Mouse (Mus musculus) small intestine, adult 2 months (tissue): ENCODE data around the gene Gm17482. TPM values are rescaled to one million over a fixed set of nuclear protein-coding genes. Genes with fewer than 3 reads are reported as not detected.

Experiments used
- H3K27ac ChIP-seq: fragments of 200-500 bp; 2 replicates; pipeline ENCODE4 v1.5.1; 2012; ENCODE audit warnings: low read depth, low read length, control low read depth, inconsistent platforms; ENCODE audit not compliant: insufficient read depth
- H3K27me3 ChIP-seq: fragments of 200-500 bp; 2 replicates; pipeline ENCODE4 v1.6.1; 2012; ENCODE audit warnings: mild to moderate bottlenecking, moderate library complexity, low read length, inconsistent platforms; ENCODE audit not compliant: control insufficient read depth, insufficient read depth
- H3K36me3 ChIP-seq: fragments of 200-500 bp; 2 replicates; pipeline ENCODE4 v1.6.1; 2012; ENCODE audit warnings: mild to moderate bottlenecking, low read length, control low read depth, inconsistent platforms; ENCODE audit not compliant: control insufficient read depth, insufficient read depth
- H3K4me1 ChIP-seq: fragments of 200-500 bp; 2 replicates; pipeline ENCODE4 v1.6.1; 2012; ENCODE audit warnings: low read length, inconsistent platforms, mixed read lengths; ENCODE audit not compliant: control insufficient read depth, insufficient read depth, insufficient read length
- H3K4me3 ChIP-seq: fragments of 200-500 bp; 2 replicates; pipeline ENCODE4 v1.5.1; 2012; ENCODE audit warnings: low read depth, mild to moderate bottlenecking, control low read depth, inconsistent platforms, low read length, moderate library complexity
- CTCF ChIP-seq: fragments of 200-500 bp; IDR thresholded peaks from 2 replicates; pipeline ENCODE4 v1.5.1; 2012; ENCODE audit warnings: low read depth, mild to moderate bottlenecking, control low read depth, inconsistent platforms, low read length, moderate library complexity, mixed read lengths; ENCODE audit not compliant: insufficient replicate concordance, insufficient read length; ENCODE audit errors: extremely low read depth
- POLR2A ChIP-seq: fragments of 200-500 bp; IDR thresholded peaks from 2 replicates; pipeline ENCODE4 v1.6.1; 2012; ENCODE audit warnings: low read depth, mild to moderate bottlenecking, control low read depth, inconsistent platforms, low read length, moderate library complexity
- WGBS: fragments of 180-500 bp; shearing (Covaris S2); methylation state at CpG from one replicate; pipeline ENCODE4 v1.1.7; 2018; 5-methylcytosine and 5-hydroxymethylcytosine counted together
- polyA plus RNA-seq: library from polyadenylated mRNA; depleted of rRNA; stranded (reverse); fragments of >200 nt; gene quantifications from 2 replicates; pipeline ENCODE4 v1.2.3, GENCODE M21; 2012; rRNA removed

Gene Gm17482
- not detected in 2 replicates for polyA plus RNA-seq

DNA sequence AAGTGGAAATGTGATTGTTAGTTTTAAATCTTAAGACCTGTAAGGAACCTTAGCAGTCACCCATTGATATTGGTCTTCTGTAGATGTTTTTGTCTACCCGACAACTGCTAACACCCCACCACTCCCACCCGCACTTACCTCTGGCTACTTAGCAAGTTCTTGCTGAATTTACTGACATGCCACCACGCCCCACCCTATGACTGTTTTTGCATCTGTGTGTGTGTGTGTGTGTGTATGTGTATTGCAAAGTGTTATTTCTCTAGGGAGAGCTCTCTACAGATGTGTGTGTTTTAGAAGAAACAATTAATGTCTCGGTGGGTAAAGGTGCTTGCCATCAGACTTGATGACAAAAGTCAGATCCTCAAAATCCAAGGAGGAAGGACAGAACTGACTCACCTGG, at the start of gene Gm17482:
TSS of gene Gm17482 (plus strand) at position 301 of the 400 bp plus-strand sequence.
- Histone ChIP-seq H3K27me3 (no peaks in the 10 kb centered on the region; the same call in 1 of the 2 replicates), H3K4me1 (no peaks in the 10 kb centered on the region), H3K27ac (no peak within 1 kb of the TSS), H3K4me3 (no peak within 1 kb of the TSS), H3K36me3 (no peaks in the 10 kb centered on the region)
- WGBS: 81% methylated on average over 4 of the region's 4 CpGs
- no peak for TF ChIP-seq POLR2A
- TF ChIP-seq CTCF: no peak

DNA sequence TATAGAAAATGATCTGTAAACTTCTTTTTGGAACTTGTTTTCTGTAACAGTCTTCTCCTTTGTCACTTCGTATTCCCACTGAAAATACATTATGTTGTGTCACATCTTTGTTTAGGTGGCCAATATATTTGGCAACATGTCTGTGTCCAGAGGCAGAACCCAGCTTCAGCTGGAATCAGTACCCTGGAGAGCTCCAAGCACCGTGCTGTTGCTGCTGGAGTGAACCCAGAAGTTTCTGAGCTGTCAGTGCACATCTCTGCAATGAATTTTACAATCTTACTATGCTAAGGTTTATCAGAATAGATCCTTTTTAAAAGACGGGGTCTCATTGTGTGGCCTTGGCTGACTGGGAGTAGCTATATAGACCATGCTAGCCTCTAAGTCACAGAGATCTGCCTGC, 48.3 kb upstream of the Gm17482 start:
- WGBS: 17% methylated on average over 3 of the region's 3 CpGs
- Histone ChIP-seq H3K4me3 (no peak overlapping the region), H3K4me1 (no peaks in the 10 kb centered on the region), H3K27ac (no peak overlapping the region), H3K27me3 (no peaks in the 10 kb centered on the region), H3K36me3 (no peaks in the 10 kb centered on the region)
- no peak for TF ChIP-seq CTCF
- TF ChIP-seq POLR2A: no peak

DNA sequence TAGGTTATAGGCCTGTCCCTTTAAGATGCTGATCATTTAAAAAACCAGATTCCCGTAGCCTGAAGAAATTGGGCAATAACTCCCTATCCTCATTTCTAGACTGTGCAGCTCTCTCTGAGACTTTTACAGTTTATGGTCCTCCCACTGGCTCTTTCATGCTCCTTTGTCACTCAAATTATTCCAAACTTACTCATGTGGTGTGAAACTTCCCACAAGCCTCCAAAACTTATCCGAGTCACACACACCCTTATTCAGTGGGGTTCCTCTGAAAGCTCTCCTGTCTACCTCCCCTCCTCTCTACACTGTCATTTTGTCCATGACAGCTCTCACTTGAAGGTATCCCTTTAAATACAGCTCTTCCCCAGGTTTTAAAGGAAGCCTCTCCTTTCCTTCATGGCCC, 46.0 kb upstream of the Gm17482 start:
- Histone ChIP-seq H3K36me3 (no peaks in the 10 kb centered on the region), H3K27ac (no peak overlapping the region), H3K4me1 (no peaks in the 10 kb centered on the region), H3K27me3 (no peaks in the 10 kb centered on the region), H3K4me3 (no peak overlapping the region)
- 68% methylated on average over 2 of the region's 2 CpGs for WGBS
- TF ChIP-seq POLR2A: no peak
- TF ChIP-seq CTCF: no peak

DNA sequence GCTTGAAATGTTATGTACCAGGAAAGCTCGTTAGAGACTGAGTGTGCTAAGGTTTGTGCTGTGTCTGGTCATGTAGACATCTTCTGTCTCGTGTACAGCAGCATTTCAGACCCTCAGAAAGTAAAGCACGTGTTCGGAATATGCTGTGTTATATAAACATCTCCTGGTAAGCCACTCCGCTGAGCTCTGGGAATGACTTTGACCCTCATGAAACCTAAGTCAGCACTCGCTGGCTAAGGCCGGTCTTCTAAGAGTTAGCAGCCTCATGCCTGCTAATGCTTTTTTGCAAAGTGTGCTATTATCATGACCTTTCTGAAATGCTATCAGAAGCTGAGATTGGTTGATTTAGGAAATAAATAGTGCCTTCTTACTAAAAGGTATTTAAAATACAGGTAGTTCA, 36.0 kb upstream of the Gm17482 start:
- Histone ChIP-seq H3K4me1 (no peaks in the 10 kb centered on the region), H3K36me3 (no peaks in the 10 kb centered on the region), H3K4me3 (no peak overlapping the region), H3K27ac (no peak overlapping the region), H3K27me3 (no peaks in the 10 kb centered on the region)
- no peak for TF ChIP-seq CTCF
- no peak for TF ChIP-seq POLR2A
- WGBS: 60% methylated on average over 7 of the region's 7 CpGs

DNA sequence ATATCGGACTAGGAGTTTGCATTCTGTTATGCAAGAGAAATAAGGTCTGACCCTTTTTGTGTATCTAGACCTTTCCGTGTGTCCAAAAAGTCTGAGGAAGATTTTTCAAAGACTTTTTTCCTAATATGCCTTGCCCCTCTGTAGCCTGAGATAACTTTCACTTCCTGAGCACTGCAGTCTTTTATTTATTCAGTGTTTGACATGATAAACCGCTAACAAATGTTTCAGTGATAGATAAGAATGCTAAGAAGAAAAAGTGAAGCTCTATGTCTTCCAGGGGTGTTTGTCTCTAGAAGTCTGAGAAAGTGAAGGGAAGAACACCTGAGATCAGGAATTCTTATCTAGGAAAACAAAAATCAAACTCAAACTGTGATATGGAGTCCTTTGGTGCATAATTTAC, 26.4 kb upstream of the Gm17482 start:
- TF ChIP-seq CTCF (no peak), POLR2A (no peak)
- Histone ChIP-seq H3K4me1 (no peaks in the 10 kb centered on the region), H3K4me3 (no peak overlapping the region), H3K36me3 (no peaks in the 10 kb centered on the region), H3K27me3 (no peaks in the 10 kb centered on the region), H3K27ac (no peak overlapping the region)
- WGBS: 45% methylated on average over 3 of the region's 3 CpGs

DNA sequence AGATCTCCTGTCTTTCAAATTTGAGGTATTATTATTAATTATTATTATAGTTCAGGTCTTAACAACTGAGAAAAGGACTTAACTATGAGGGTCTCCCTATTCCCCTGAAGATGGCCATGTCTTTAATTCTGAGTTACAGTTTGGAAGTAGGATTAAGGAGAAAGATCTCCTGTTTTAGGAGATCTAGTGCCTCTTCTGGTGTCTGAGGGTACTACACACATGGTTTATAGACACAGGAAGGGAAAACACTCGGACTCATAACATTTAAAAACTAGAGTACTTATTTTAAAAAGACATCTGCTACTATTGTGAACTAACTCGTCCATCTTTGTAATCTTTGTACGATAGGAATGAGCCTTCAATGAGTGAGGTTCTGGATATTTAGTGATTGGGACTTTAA, 24.1 kb upstream of the Gm17482 start:
- Histone ChIP-seq H3K27ac (no peak overlapping the region), H3K4me3 (no peak overlapping the region), H3K4me1 (no peaks in the 10 kb centered on the region), H3K27me3 (no peaks in the 10 kb centered on the region), H3K36me3 (no peaks in the 10 kb centered on the region)
- WGBS: 61% methylated on average over 3 of the region's 3 CpGs
- TF ChIP-seq POLR2A (no peak), CTCF (no peak)

DNA sequence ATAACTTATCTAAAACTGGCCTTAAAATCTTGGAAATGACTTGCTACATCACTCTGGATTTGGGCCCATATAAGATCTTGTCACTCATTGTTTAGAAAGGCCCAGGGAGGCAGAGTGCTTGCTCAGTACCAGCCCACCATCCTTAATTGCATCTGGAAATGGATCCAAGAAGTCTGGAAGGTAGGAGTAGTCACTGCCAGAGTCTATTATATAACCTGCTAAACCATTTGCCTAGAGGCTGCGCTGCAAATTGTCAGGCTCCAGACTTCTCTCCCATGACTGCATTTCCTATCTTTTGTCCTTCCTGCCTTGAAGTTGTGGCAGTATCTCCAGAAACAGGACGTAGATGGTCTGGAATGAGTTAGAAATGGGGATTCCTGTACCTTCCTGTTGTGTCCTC, 17.0 kb upstream of the Gm17482 start:
- H3K4me1 ChIP-seq: no peaks in the 10 kb centered on the region
- no peak overlapping the region for H3K4me3 ChIP-seq
- no peak overlapping the region for H3K27ac ChIP-seq
- WGBS: 80% methylated on average over 2 of the region's 2 CpGs
- no peaks in the 10 kb centered on the region for H3K27me3 ChIP-seq
- no peaks in the 10 kb centered on the region for H3K36me3 ChIP-seq
- TF ChIP-seq POLR2A: no peak
- no peak for TF ChIP-seq CTCF

DNA sequence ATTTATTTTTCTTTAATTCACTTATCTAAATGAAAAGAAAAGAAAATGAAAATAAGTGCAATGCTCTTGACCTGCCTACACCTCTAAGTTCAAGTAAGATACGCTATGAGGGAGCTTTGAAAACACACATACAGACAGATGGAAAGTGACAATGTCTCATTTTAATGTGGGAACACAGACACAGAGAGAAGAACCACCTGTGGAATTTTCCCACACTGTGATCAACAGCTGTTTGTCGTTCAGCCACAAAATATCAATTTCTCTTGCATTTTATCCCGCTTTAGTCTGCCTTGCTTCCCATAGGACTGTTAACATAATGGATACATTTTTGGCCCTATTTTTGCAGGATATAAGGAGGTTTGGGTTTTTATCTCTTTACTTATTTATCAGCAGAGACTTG, 16.3 kb upstream of the Gm17482 start:
- no peaks in the 10 kb centered on the region for H3K27me3 ChIP-seq
- no peak overlapping the region for H3K4me3 ChIP-seq
- H3K27ac ChIP-seq: no peak overlapping the region
- TF ChIP-seq CTCF (no peak), POLR2A (no peak)
- no peaks in the 10 kb centered on the region for H3K4me1 ChIP-seq
- no peaks in the 10 kb centered on the region for H3K36me3 ChIP-seq
- 82% methylated on average over 3 of the region's 3 CpGs for WGBS
